Mouse (Mus musculus) brown adipose tissue, adult 24 weeks (tissue): Measurements from ENCODE around the gene Pcsk4. TPM values are rescaled to one million over a fixed set of nuclear protein-coding genes. Genes with fewer than 3 reads are reported as not detected.
"Not testable (repeated sequence)": the region's sequence is repeated elsewhere in the genome, so short reads cannot be mapped to it uniquely, and the experiment has no call there.

Experiments
- H3K27ac ChIP-seq: fragments of 200-500 bp; replicated peaks from 2 replicates; pipeline ENCODE4 v1.5.1; 2012; ENCODE audit warnings: low read depth, mild to moderate bottlenecking, low read length
- H3K4me1 ChIP-seq: fragments of 200-500 bp; 2 replicates; pipeline ENCODE4 v1.6.1; 2012; ENCODE audit warnings: low read length, mixed read lengths; ENCODE audit not compliant: control insufficient read depth, insufficient read depth, insufficient read length
- H3K4me3 ChIP-seq: fragments of 200-500 bp; 2 replicates; pipeline ENCODE4 v1.5.1; 2012; ENCODE audit warnings: low read depth, mild to moderate bottlenecking, low read length, moderate library complexity; ENCODE audit not compliant: insufficient read depth
- polyA plus RNA-seq: library from polyadenylated mRNA; stranded (reverse); fragments of >200 nt; gene quantifications from 2 replicates; pipeline ENCODE4 v1.2.4, GENCODE M21; 2012; ENCODE audit not compliant: missing spikeins, insufficient read depth, insufficient read length

Pcsk4 gene
- polyA plus RNA-seq, 1 experiment = 7.8 TPM

- Histone ChIP-seq H3K4me1 (no peaks in the 10 kb centered on the region), H3K4me3 (no peak within 1 kb of the TSS), H3K27ac (no peak within 1 kb of the TSS)
Observed at GRCm38 (mm10) chr10:80356001-80356682, 26.8 kb upstream of the Pcsk4 start, which contains the start of gene Plk5. Gene Plk5, plus strand, starts transcription at chr10:80356459.

GRCm38 (mm10) chr10:80355431-80355830 is 26.1 kb upstream of the Pcsk4 start:
- H3K4me1 ChIP-seq = no peaks in the 10 kb centered on the region
- H3K27ac ChIP-seq = no peak overlapping the region
- H3K4me3 ChIP-seq = no peak overlapping the region

- Histone ChIP-seq H3K27ac (no peak overlapping the region), H3K4me1 (no peaks in the 10 kb centered on the region; the same call in 1 of the 2 replicates), H3K4me3 (no peak overlapping the region)
Observed at GRCm38 (mm10) chr10:80352727-80353126, 23.4 kb upstream of the Pcsk4 start.

GRCm38 (mm10) chr10:80351896-80352295 is 22.6 kb upstream of the Pcsk4 start:
- no peak overlapping the region for H3K4me3 ChIP-seq
- H3K4me1 ChIP-seq = no peaks in the 10 kb centered on the region; the same call in 1 of the 2 replicates
- H3K27ac ChIP-seq = no peak overlapping the region

DNA sequence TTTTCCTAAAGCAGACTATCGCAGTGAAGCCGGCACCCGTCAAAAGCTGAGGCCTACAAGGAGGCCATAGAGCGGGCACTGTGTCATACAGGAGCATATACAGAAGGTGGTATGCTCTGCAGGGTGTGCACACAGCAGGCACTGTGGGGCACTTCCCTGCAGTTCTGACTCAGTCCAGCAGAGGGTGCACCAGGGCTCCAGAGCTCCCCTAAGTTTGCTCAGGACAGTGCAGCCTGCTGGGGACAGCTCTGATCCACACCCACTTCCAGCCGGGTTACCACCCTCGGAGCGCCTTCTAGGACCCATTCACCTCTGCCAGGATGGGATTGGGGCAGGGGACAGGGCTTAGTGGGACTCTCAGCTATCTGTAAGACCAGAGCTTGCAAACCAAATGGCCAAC is 21.0 kb upstream of the Pcsk4 start:
- H3K4me1 ChIP-seq = no peaks in the 10 kb centered on the region; the same call in 1 of the 2 replicates
- H3K4me3 ChIP-seq = no peak overlapping the region
- H3K27ac ChIP-seq = no peak overlapping the region

DNA sequence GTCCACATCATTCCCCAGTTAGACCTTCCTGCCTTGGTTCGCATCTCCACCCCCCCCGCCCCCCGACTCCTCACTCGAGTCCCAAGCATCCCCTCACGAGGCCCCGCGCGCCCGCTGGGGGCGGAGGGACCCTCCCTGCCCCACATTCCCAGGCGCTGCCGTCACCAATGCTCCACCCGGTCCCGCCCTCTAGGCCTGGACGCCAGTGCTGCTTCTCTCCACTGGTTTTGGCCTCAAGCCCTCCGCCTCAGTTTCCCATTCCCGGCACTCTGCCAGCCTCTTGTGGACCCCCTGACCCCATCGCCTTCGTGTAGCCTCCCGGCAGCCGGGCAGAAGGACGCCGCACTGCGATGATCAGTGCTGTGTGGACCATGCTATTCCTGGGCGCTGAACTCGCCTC is 19.7 kb upstream of the Pcsk4 start:
- Histone ChIP-seq H3K4me1 (no peaks in the 10 kb centered on the region; the same call in 1 of the 2 replicates), H3K4me3 (0 out of 2 replicates have a peak overlapping the region, but pooled peaks have one; percentile 4), H3K27ac (no peak overlapping the region)

GRCm38 (mm10) chr10:80348244-80348781 is 19.0 kb upstream of the Pcsk4 start, which contains the start of gene Adamtsl5:
Gene Adamtsl5, minus strand, starts transcription at chr10:80348412.
- Histone ChIP-seq H3K4me3 (peak within 1 kb of the TSS; percentile 73), H3K4me1 (no peaks in the 10 kb centered on the region; the same call in 1 of the 2 replicates), H3K27ac (peak within 1 kb of the TSS; percentile 23; the same call in 1 of the 2 replicates)

DNA sequence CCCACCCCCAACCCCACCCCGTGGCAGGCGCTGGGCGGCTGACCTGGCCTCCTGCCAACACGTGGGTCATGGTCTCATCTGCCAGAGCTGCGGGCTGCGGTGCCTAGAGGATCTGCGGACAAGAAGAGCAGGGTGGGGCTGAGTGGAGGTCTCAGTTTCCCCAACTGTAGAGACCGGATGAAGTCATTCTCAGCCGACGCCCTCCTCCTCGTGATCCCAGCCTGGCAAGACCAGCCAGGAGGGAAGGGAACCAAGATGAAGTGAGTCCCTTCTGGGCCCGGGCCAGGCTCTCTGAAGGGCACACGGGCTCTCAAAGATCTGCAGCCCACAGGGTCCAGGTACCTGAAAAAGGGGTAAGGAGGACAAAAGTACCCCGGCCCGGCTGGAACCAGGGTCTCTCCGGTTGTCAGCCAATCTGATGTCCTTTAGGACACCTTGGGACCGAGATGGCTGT is 18.2 kb upstream of the Pcsk4 start:
- peak overlapping the region; percentile 73 for H3K4me3 ChIP-seq
- H3K27ac ChIP-seq = peak overlapping the region; percentile 23; the same call in 1 of the 2 replicates
- H3K4me1 ChIP-seq = no peaks in the 10 kb centered on the region; the same call in 1 of the 2 replicates

- not testable (repeated sequence) for H3K4me1 ChIP-seq, H3K4me3 ChIP-seq, H3K27ac ChIP-seq
Observed at GRCm38 (mm10) chr10:80345929-80346328, 16.6 kb upstream of the Pcsk4 start.

GRCm38 (mm10) chr10:80345122-80345521 is 15.8 kb upstream of the Pcsk4 start:
- no peaks in the 10 kb centered on the region; the same call in 1 of the 2 replicates for H3K4me1 ChIP-seq
- no peak overlapping the region for H3K27ac ChIP-seq
- no peak overlapping the region for H3K4me3 ChIP-seq

DNA sequence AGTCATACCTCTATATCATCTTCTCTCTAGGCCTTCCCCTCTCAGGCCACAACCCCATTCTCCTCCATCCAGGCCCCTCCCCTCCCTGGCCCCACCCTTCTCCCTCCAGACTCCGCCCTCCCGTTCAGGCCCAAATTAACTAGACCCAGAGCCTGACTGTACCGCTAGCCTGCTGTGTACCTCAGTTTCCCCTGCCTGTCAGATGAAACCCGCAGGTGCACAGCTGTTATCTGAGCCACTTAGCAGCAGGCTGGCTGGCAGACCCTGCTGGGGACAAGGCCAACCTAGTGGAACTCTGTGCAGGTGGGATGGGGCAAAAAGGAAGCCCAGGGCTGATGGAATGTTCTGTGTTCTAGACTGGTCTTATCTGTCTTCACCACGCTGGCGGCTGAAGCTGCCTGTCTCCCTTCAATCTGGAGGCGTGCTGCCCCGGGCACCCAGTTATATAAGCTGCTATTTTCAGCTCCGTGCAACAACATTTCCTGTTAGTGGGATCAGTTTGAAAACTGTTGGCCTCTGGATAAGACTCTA is 14.9 kb upstream of the Pcsk4 start:
- Histone ChIP-seq H3K27ac (no peak overlapping the region), H3K4me1 (no peaks in the 10 kb centered on the region; the same call in 1 of the 2 replicates), H3K4me3 (no peak overlapping the region)

DNA sequence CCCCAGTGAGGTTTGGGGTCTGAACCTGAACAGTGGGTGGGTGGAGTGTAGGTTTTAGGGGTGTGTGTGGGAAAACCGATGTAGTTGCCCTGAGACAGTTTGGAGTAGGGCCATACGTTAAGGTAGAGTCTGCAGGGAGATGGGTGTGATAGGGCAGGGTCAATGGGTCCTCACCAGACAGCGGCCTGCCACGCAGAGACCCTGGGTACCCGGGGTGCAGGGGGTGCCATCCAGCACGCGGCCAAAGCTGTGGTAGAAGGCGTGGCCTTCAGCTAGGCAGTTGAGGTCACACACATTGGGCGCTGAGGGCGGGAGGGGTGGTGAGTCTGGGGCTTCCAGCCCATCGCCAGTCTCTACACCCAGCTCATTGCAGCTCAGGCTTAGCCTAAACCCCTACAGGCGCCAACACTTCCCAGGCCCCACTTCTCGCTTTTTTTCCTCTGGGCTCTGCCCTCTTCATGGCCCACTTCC is 14.2 kb upstream of the Pcsk4 start:
- H3K4me3 ChIP-seq = no peak overlapping the region
- H3K4me1 ChIP-seq = no peaks in the 10 kb centered on the region; the same call in 1 of the 2 replicates
- no peak overlapping the region for H3K27ac ChIP-seq

GRCm38 (mm10) chr10:80342749-80343424 is 13.6 kb upstream of the Pcsk4 start:
- Histone ChIP-seq H3K4me3 (peak overlapping the region; percentile 32), H3K4me1 (no peaks in the 10 kb centered on the region), H3K27ac (no peak overlapping the region)

- peak overlapping the region; percentile 12 for H3K4me3 ChIP-seq
Observed at GRCm38 (mm10) chr10:80342305-80342748, 13.0 kb upstream of the Pcsk4 start.

More at GRCm38 (mm10) chr10:80342305-80342748, 13.0 kb upstream of the Pcsk4 start:
- no peaks in the 10 kb centered on the region for H3K4me1 ChIP-seq
- H3K27ac ChIP-seq = no peak overlapping the region
